Mouse (Mus musculus) ES-Bruce4 (cell line): ENCODE data around the gene Tmem252. TPM values are rescaled to one million over a fixed set of nuclear protein-coding genes. Genes with fewer than 3 reads are reported as not detected.
"Not testable (repeated sequence)": the region's sequence is repeated elsewhere in the genome, so short reads cannot be mapped to it uniquely, and the experiment has no call there.

Source experiments
- H3K27ac ChIP-seq: 2 replicates; pipeline ENCODE4 v1.5.1; 2012; ENCODE audit warnings: low read length, inconsistent platforms; ENCODE audit not compliant: insufficient read depth
- H3K27me3 ChIP-seq: 2 replicates; pipeline ENCODE4 v1.6.1; 2012; ENCODE audit warnings: mild to moderate bottlenecking, low read length, inconsistent platforms; ENCODE audit not compliant: control insufficient read depth, poor library complexity, insufficient read depth, severe bottlenecking
- H3K36me3 ChIP-seq: 2 replicates; pipeline ENCODE4 v1.6.1; 2012; ENCODE audit warnings: inconsistent platforms, mild to moderate bottlenecking, low read length, moderate library complexity; ENCODE audit not compliant: control insufficient read depth, poor library complexity, insufficient read depth, severe bottlenecking
- H3K4me1 ChIP-seq: one replicate; pipeline ENCODE4 v1.8.1; 2011; ENCODE audit warnings: low read length; ENCODE audit not compliant: control insufficient read depth, insufficient read depth
- H3K4me3 ChIP-seq: 2 replicates; pipeline ENCODE4 v1.5.1; 2011; ENCODE audit warnings: low read depth, mild to moderate bottlenecking, low read length
- H3K9ac ChIP-seq: 2 replicates; pipeline ENCODE4 v1.6.1; 2012; ENCODE audit warnings: low read depth, mild to moderate bottlenecking, inconsistent platforms; ENCODE audit not compliant: poor library complexity, severe bottlenecking
- H3K9me3 ChIP-seq: replicated peaks from 2 replicates; pipeline ENCODE4 v1.6.1; 2012; ENCODE audit warnings: mild to moderate bottlenecking, low read length, inconsistent platforms; ENCODE audit not compliant: control insufficient read depth, poor library complexity, insufficient read depth, severe bottlenecking
- CTCF ChIP-seq: IDR thresholded peaks from one replicate; pipeline ENCODE4 v1.8.1; 2011; ENCODE audit warnings: low read depth, low read length
- EP300 ChIP-seq: IDR thresholded peaks from 2 replicates; pipeline ENCODE4 v1.6.1; 2011; ENCODE audit warnings: low read depth, low read length; ENCODE audit not compliant: insufficient read depth
- POLR2A ChIP-seq: IDR thresholded peaks from one replicate; pipeline ENCODE4 v1.8.1; 2011; ENCODE audit warnings: low read length; ENCODE audit not compliant: insufficient read depth
- polyA plus RNA-seq: library from polyadenylated mRNA; stranded (reverse); fragments of >200 nt; gene quantifications from 2 replicates; pipeline ENCODE4 v1.2.4, GENCODE M21; 2011; ENCODE audit warnings: low read depth; ENCODE audit not compliant: missing spikeins, insufficient read depth, insufficient read length

Gene Tmem252
- polyA plus RNA-seq, 1 experiment: not detected

DNA sequence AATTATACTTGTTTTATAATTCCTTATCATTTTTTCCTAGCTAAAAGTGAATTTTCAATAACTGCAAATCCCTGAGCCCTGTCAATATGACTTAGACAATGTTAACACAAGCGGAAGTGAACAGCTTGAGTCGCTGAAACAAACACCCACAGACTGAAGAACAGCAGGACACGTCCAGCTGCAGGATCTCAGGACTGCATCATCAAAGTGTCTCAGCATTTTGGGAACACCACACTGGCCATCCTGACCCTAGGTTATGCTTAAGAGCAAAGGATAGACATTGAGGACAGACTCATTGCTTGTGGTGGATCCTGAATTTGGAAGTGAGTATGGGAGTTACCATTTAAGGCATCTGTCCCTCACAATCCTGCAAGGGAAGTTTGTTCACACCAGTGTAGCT lies 25.4 kb downstream of the Tmem252 start:
- H3K9me3 ChIP-seq: no peaks in the 10 kb centered on the region
- no peak overlapping the region for H3K27ac ChIP-seq
- H3K27me3 ChIP-seq: no peaks in the 10 kb centered on the region
- no peak overlapping the region for H3K4me3 ChIP-seq
- H3K36me3 ChIP-seq: no peaks in the 10 kb centered on the region
- TF ChIP-seq CTCF: no peak
- no peak for TF ChIP-seq POLR2A
- no peak for TF ChIP-seq EP300
- H3K4me1 ChIP-seq: no peaks in the 10 kb centered on the region
- no peak overlapping the region for H3K9ac ChIP-seq

DNA sequence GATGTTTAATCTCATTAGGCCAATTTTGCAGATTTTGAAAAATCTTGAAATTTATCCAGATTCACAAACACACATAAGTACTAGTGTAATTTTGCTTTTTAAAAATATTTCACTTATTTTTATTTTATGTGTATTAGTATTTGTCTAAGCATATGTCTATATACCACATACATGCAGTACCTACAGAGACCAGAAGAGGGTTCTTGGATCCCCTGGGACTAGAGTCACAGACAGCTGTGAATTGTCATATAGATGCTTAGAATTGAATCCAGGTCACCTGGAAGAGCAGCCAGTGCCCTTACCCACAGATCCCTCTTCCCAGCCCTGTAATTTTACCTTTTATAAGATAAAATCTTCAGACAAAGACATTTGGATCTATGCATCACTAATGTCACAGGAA lies 26.1 kb downstream of the Tmem252 start:
- H3K9ac ChIP-seq: no peak overlapping the region
- H3K4me1 ChIP-seq: no peaks in the 10 kb centered on the region
- no peaks in the 10 kb centered on the region for H3K9me3 ChIP-seq
- H3K27ac ChIP-seq: no peak overlapping the region
- TF ChIP-seq EP300: no peak
- no peak for TF ChIP-seq POLR2A
- TF ChIP-seq CTCF: no peak
- H3K27me3 ChIP-seq: no peaks in the 10 kb centered on the region
- H3K36me3 ChIP-seq: no peaks in the 10 kb centered on the region
- no peak overlapping the region for H3K4me3 ChIP-seq

DNA sequence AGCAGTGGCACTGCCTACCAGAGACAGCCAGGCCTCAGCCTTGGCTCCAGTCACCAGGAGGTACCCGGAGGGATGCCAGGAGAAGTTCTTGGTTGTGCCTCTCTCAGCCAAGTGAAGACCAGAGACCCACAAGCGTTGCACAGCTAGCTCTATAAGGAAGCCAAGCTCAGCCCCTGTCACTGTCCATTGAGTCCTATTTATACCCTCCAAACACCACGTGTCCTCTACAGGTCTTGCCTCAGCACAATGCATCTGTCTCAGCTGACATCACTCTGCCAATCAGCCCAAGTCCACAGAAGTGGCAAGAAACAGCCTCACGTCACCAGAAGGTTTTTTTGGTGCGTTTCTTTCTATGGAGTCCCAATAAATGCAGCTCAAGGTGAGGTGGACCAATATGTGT lies 26.9 kb downstream of the Tmem252 start:
- Histone ChIP-seq H3K9me3 (no peaks in the 10 kb centered on the region), H3K4me1 (no peaks in the 10 kb centered on the region), H3K4me3 (no peak overlapping the region), H3K27me3 (no peaks in the 10 kb centered on the region), H3K36me3 (no peaks in the 10 kb centered on the region), H3K9ac (no peak overlapping the region), H3K27ac (no peak overlapping the region)
- TF ChIP-seq CTCF: no peak
- no peak for TF ChIP-seq POLR2A
- no peak for TF ChIP-seq EP300

DNA sequence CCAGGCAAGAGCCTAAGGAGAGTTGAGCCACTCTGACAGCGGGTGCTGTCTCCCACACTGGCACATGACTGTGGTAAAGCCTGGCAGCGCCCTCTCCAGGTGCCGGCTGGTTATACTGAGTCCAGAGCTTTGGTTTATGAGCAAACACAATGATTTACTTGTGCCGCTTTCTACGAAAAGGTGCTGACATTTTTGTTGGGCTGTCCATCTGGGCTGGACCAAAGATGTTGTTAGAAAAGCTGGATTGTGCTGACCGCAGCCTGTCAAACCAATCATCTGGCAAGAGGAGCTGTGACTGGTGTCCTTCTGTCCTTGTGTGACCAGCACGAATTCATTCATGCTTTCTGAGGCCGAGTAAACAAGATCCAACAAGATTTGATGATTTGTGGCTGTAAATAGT lies 27.9 kb downstream of the Tmem252 start:
- Histone ChIP-seq H3K27me3 (no peaks in the 10 kb centered on the region), H3K9ac (no peak overlapping the region), H3K36me3 (no peaks in the 10 kb centered on the region), H3K4me3 (no peak overlapping the region), H3K4me1 (no peaks in the 10 kb centered on the region), H3K9me3 (no peaks in the 10 kb centered on the region), H3K27ac (no peak overlapping the region)
- TF ChIP-seq CTCF: peak; percentile 12
- no peak for TF ChIP-seq POLR2A
- TF ChIP-seq EP300: no peak

DNA sequence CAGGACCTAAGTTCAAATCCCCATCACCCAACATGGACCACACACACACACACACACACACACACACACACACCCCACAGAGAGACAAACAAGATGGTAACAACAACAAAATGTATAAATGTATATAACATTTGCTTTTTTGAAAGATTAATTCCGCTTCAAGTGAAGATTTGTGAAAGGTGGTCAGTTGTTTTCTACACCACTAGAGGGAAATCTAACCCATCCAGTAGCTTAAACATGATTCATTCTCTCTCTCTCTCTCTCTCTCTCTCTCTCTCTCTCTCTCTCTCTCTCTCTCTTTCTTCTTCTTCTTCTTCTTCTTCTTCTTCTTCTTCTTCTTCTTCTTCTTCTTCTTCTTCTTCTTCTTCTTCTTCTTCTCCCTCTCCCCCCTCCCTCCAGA lies 29.4 kb downstream of the Tmem252 start:
- H3K36me3 ChIP-seq, H3K4me3 ChIP-seq, H3K27ac ChIP-seq, H3K9me3 ChIP-seq, H3K4me1 ChIP-seq, H3K9ac ChIP-seq, H3K27me3 ChIP-seq: not testable (repeated sequence)

DNA sequence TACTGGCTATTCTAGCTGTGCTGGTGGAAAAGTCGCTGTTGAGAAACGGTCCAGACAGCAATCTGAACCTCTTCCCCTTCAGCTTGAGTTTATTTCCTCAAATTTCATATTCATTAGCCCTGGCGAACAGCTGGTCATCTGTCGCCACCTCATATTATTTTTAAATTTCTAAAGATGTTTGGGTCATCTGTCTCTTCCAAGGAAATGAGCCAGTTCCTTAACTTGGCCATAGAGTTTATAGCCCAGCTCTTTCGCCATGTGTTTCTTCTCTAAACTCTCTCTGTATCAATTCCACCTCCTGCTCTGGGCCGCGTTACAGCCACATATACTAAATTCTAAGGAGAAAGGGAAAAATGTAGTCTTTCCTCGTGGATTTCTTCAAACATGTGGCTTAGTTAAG lies 29.9 kb downstream of the Tmem252 start:
- TF ChIP-seq POLR2A: no peak
- no peak for TF ChIP-seq CTCF
- TF ChIP-seq EP300: no peak

DNA sequence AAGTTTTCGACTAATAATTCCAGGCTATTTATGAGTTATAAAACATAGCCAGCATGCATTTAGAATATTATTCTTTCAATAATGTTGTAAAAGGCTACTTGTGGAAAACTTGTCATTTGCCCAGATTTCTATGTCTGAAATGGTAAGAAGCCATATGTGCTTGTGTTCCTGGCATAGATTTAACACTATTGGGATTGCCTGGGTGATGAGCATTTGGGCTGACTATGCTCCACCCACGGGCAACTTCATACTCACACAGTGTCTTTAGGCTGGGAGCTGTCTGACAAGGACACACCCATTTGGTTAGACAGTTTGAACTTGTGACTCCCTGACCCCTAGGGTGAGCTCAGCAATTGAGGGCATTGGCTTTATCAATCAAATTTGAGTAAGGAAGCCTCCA lies 30.5 kb downstream of the Tmem252 start:
- H3K9ac ChIP-seq: no peak overlapping the region
- no peaks in the 10 kb centered on the region for H3K36me3 ChIP-seq
- no peaks in the 10 kb centered on the region for H3K27me3 ChIP-seq
- H3K4me3 ChIP-seq: no peak overlapping the region
- no peaks in the 10 kb centered on the region for H3K4me1 ChIP-seq
- H3K27ac ChIP-seq: no peak overlapping the region
- TF ChIP-seq EP300 (no peak), CTCF (no peak), POLR2A (no peak)
- no peaks in the 10 kb centered on the region for H3K9me3 ChIP-seq

More for the DNA sequence above, 29.9 kb downstream of the Tmem252 start:
- H3K36me3 ChIP-seq: no peaks in the 10 kb centered on the region
- no peak overlapping the region for H3K27ac ChIP-seq
- H3K9me3 ChIP-seq: no peaks in the 10 kb centered on the region
- no peak overlapping the region for H3K9ac ChIP-seq
- H3K4me3 ChIP-seq: no peak overlapping the region
- H3K27me3 ChIP-seq: no peaks in the 10 kb centered on the region
- H3K4me1 ChIP-seq: no peaks in the 10 kb centered on the region
